Mouse (Mus musculus): ENCODE measurements around the gene Rgs8. TPM values are rescaled to one million over a fixed set of nuclear protein-coding genes. Genes with fewer than 3 reads are reported as not detected.

The Rgs8 gene
- total RNA-seq, 1 experiment, result 0.31 TPM

DNA sequence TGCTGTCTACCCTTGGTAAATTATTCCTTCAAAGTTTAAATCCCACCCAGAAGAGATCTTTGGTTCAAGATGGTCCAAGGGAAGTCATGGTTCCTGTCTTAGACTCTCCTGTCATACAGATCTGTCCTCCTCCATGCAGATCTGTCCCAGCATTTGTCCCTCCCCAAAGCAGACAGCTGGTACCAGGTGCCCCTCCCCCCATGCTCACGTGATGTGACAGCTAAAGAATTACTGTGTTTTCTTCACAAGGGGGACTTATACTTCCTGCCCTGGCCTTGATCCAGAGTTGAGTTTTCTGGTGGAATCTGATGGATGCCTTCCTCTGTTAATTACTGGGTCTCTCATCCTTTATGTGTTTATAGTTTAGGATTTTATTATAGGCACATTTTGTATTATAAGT lies 95.7 kb downstream of the Rgs8 start:
- H3K27ac ChIP-seq (ENCODE audit: insufficient read depth, low read depth, low read length, poor library complexity, severe bottlenecking), result no peak overlapping the region
- H3K4me1 ChIP-seq (ENCODE audit: control insufficient read depth in 2 of 2, insufficient read depth in 2 of 2, low read length in 2 of 2, poor library complexity in 1 of 2), result peaks cover 0 to 5% of the 10 kb centered on the region in 2 experiments; a peak in 1 of 4 replicates
- no peak for DNase-seq (ENCODE audit: low read depth, low spot score)
- in situ Hi-C loops (cut with MboI; ENCODE audit: low sequenced_read_pairs in 2 of 2, unreplicated experiment in 2 of 2), result loop anchor here (5.0 kb wide), 1 partner anchor 186 kb away; no protein-coding TSS in a partner anchor
- no peak overlapping the region for H3K9ac ChIP-seq (ENCODE audit: insufficient read depth, low read depth, low read length, poor library complexity, severe bottlenecking)
- peaks cover 5% of the 10 kb centered on the region; the same call in 1 of the 2 replicates for H3K36me3 ChIP-seq (ENCODE audit: control insufficient read depth, insufficient read depth, low read length, poor library complexity, severe bottlenecking)
- no peaks in the 10 kb centered on the region for H3K9me3 ChIP-seq (ENCODE audit: control insufficient read depth, insufficient read depth, low read depth, low read length)
- TF ChIP-seq HCFC1 (IDR thresholded peaks at IDR 0.05; ENCODE audit: borderline replicate concordance, insufficient read depth, low read length), result no peak
- no peak for TF ChIP-seq ZNF384 (IDR thresholded peaks at IDR 0.05; ENCODE audit: low read depth, low read length)
- TF ChIP-seq ZC3H11A (IDR thresholded peaks at IDR 0.05; ENCODE audit: borderline replicate concordance, low read depth, low read length), result no peak
- TF ChIP-seq MAFK (IDR thresholded peaks at IDR 0.05; ENCODE audit: insufficient read depth, low read depth, low read length), result no peak
- no peak for TF ChIP-seq CHD2 (IDR thresholded peaks at IDR 0.05; ENCODE audit: low read depth, low read length)
- no peak overlapping the region for H3K4me3 ChIP-seq (ENCODE audit: insufficient read depth in 1 of 2, low read depth in 1 of 2, low read length in 2 of 2, poor library complexity in 1 of 2, severe bottlenecking in 1 of 2)

DNA sequence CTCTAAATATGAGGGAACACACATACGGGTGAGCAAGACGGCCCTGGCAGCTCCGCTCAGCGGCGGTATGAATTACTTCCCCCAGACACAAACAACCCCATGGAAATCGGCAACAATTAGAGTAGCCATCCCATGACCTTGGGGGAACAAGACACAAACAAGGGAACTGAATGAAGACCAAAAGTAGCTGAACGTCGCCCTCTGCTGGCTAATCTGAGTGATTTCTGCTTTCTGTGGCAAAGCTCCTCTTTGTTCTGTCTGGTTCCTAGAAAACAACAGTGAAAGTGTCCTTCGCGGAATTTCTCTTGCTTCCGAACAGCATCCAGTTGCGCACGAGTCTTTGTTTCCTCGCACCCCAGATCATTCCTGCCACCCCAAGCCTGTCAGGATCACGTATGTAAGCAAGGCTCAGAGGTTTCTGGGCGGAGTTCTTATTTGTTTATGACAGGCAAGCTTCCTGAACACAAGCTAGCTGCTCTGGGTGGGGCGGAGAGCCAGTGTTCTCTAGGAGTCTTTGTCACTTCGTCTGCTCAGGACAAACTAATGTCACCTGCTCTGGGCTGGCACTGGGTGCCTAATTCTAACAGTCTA lies 96.5 kb downstream of the Rgs8 start, which contains the start of gene Rnasel:
Rnasel (plus strand) TSS at position 216 of the 591 bp plus-strand sequence.
- no peaks in the 10 kb centered on the region for H3K36me3 ChIP-seq (ENCODE audit: control insufficient read depth, insufficient read depth, low read length, poor library complexity, severe bottlenecking)
- H3K4me1 ChIP-seq (ENCODE audit: control insufficient read depth in 2 of 2, insufficient read depth in 2 of 2, low read length in 2 of 2, poor library complexity in 1 of 2), result peaks cover 0 to 5% of the 10 kb centered on the region in 2 experiments; a peak in 1 of 4 replicates
- H3K27ac ChIP-seq (ENCODE audit: insufficient read depth, low read depth, low read length, poor library complexity, severe bottlenecking), result no peak within 1 kb of the TSS
- in situ Hi-C loops (cut with MboI; ENCODE audit: low sequenced_read_pairs in 2 of 2, unreplicated experiment in 2 of 2), result loop anchor here (5.0 kb wide), 1 partner anchor 187 kb away; no protein-coding TSS in a partner anchor
- TF ChIP-seq MAFK (IDR thresholded peaks at IDR 0.05; ENCODE audit: insufficient read depth, low read depth, low read length) (0 out of 2 replicates have a peak, but pooled peaks have one; percentile 16), ZNF384 (IDR thresholded peaks at IDR 0.05; ENCODE audit: low read depth, low read length) (no peak), ZC3H11A (IDR thresholded peaks at IDR 0.05; ENCODE audit: borderline replicate concordance, low read depth, low read length) (peak; percentile 84)
- H3K4me3 ChIP-seq (ENCODE audit: insufficient read depth in 1 of 2, low read depth in 1 of 2, low read length in 2 of 2, poor library complexity in 1 of 2, severe bottlenecking in 1 of 2), result peak within 1 kb of the TSS; percentile 29 to 42; a peak in 3 of 4 replicates
- no peaks in the 10 kb centered on the region for H3K9me3 ChIP-seq (ENCODE audit: control insufficient read depth, insufficient read depth, low read depth, low read length)
- H3K9ac ChIP-seq (ENCODE audit: insufficient read depth, low read depth, low read length, poor library complexity, severe bottlenecking), result peak within 1 kb of the TSS; percentile 27; the same call in 1 of the 2 replicates
- peak; percentile 89 for DNase-seq (ENCODE audit: low read depth, low spot score)

Other genes with a start within 250 kb of the Rgs8 start
- gene Shcbp1l, start 227.9 kb upstream of the Rgs8 start, total RNA-seq (2012; rRNA removed), result 2.3 and 3.1 TPM in 2 replicates
- gene Dhx9, start 165.4 kb upstream of the Rgs8 start, total RNA-seq (2012; rRNA removed), result 142 and 160 TPM in 2 replicates
- gene Npl, start 103.0 kb upstream of the Rgs8 start, total RNA-seq (2012; rRNA removed), result 7.1 and 15.6 TPM in 2 replicates
- gene Rgs16, start 87.3 kb downstream of the Rgs8 start, total RNA-seq (2012; rRNA removed), result 4.5 and 8.6 TPM in 2 replicates
- 0.11 TPM in 1 of 2 replicates, not detected in the other for gene Rnasel, start 96.4 kb downstream of the Rgs8 start, total RNA-seq (2012; rRNA removed)
- not detected in 2 replicates for gene Rgsl1, start 191.1 kb downstream of the Rgs8 start, total RNA-seq (2012; rRNA removed)
- gene Teddm1b, start 221.3 kb downstream of the Rgs8 start, total RNA-seq (2012; rRNA removed), result 0.16 and 0.27 TPM in 2 replicates
- not detected in 2 replicates for gene Teddm1a, start 238.7 kb downstream of the Rgs8 start, total RNA-seq (2012; rRNA removed)
- gene Glul, start 246.9 kb downstream of the Rgs8 start, total RNA-seq (2012; rRNA removed), result 107 TPM in 2 replicates
- 0.62 and 0.63 TPM in 2 replicates for gene Teddm2, start 247.2 kb downstream of the Rgs8 start, total RNA-seq (2012; rRNA removed)